Mouse (Mus musculus) heart, embryonic 13.5 days (tissue): ENCODE data around the gene Zswim3. TPM values are rescaled to one million over a fixed set of nuclear protein-coding genes. Genes with fewer than 3 reads are reported as not detected.
A peak's percentile ranks its signal among the peaks of the same experiment; 100 is the strongest.
"Not testable (repeated sequence)": the region's sequence is repeated elsewhere in the genome, so short reads cannot be mapped to it uniquely, and the experiment has no call there.

ENCODE experiments used
- ATAC-seq: fragments of 200-750 bp; cut with Nextera tagmentation; 2 replicates; pipeline ENCODE4 v1.8.0; 2017; ENCODE audit warnings: moderate TSS enrichment; ENCODE audit not compliant: insufficient number of reproducible peaks, low FRiP score, low TSS enrichment; ENCODE audit errors: extremely low read depth
- H3K27ac ChIP-seq: fragments of 300-500 bp; sonication (generic); replicated peaks from 2 replicates; pipeline ENCODE4 v1.5.1; 2015; ENCODE audit warnings: moderate library complexity, mild to moderate bottlenecking, inconsistent platforms
- H3K27me3 ChIP-seq: fragments of 300-500 bp; sonication (generic); replicated peaks from 2 replicates; pipeline ENCODE4 v1.6.1; 2015; ENCODE audit warnings: mild to moderate bottlenecking, inconsistent platforms
- H3K36me3 ChIP-seq: fragments of 300-500 bp; sonication (generic); 2 replicates; pipeline ENCODE4 v1.6.1; 2015; ENCODE audit warnings: mild to moderate bottlenecking, inconsistent platforms
- H3K4me1 ChIP-seq: fragments of 300-500 bp; sonication (generic); 2 replicates; pipeline ENCODE4 v1.6.1; 2015; ENCODE audit warnings: inconsistent platforms
- H3K4me2 ChIP-seq: fragments of 300-500 bp; sonication (generic); 2 replicates; pipeline ENCODE4 v1.6.1; 2015; ENCODE audit warnings: inconsistent platforms, mild to moderate bottlenecking, moderate library complexity
- H3K4me3 ChIP-seq: fragments of 300-500 bp; sonication (generic); 2 replicates; pipeline ENCODE4 v1.5.1; 2015; ENCODE audit warnings: moderate library complexity, mild to moderate bottlenecking, inconsistent platforms
- H3K9ac ChIP-seq: fragments of 300-500 bp; sonication (generic); 2 replicates; pipeline ENCODE4 v1.6.1; 2015; ENCODE audit warnings: inconsistent platforms, mild to moderate bottlenecking, moderate library complexity
- H3K9me3 ChIP-seq: fragments of 300-500 bp; sonication (generic); 2 replicates; pipeline ENCODE4 v1.6.1; 2016; ENCODE audit warnings: inconsistent platforms
- WGBS: fragments of 180-500 bp; shearing (Covaris S2); methylation state at CpG from one replicate; pipeline ENCODE4 v1.1.7; 2015; ENCODE audit warnings: mixed read lengths; 5-methylcytosine and 5-hydroxymethylcytosine counted together
- polyA plus RNA-seq: library from polyadenylated mRNA; unstranded; fragments of >200 nt; fragmentation: Nextera tagmentation; extraction: Ambion mirVana; gene quantifications from 2 replicates; pipeline ENCODE4 v1.2.1, GENCODE M21; 2015

The Zswim3 gene
- polyA plus RNA-seq, 1 experiment from 2014 or later: 5.0 TPM

DNA sequence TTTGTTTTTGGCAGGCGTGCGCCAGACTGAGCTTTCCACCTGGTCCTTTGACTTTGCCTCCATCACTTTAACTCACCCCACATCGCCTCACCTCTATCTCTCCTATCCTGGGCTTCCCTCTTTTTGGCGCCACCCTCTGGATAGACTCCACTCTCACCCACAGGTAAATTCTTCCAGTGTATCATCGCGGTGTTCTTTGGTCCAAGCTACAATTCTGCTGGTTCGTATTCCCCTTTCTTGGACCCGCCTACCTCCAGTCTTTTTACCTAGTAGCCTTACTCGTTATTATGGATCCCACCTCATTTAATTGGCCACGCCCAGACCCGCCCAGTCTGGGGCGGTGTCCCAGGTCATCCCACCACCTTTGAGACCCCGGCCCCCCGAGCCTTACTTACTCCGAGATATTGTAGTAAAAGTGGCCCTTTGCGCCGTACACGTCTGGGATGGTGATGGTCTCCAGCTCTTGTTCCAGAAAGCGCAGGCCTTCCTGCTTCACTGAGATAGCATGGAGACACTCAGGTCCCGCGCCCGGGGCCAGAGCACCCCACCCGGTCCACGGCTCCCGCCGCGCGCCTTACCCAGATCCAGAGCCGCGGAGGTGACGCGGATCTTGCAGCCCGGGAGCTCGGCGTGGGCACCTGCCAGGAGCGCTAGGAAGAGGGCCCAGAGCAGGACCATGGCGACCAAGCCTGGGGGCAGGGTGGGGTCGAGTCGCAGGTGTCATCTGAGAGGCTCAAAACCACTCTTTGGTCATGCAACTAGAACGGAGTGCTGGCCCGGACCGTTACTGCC is 51.6 kb downstream of the Zswim3 start:
- peak overlapping the region; percentile 81 for H3K9ac ChIP-seq
- ATAC-seq: no peak
- H3K4me2 ChIP-seq: peak overlapping the region; percentile 97
- H3K36me3 ChIP-seq: no peaks in the 10 kb centered on the region
- no peaks in the 10 kb centered on the region for H3K9me3 ChIP-seq
- H3K4me1 ChIP-seq: peaks cover 27% of the 10 kb centered on the region
- 2% methylated on average over 42 of the region's 42 CpGs for WGBS
- H3K27me3 ChIP-seq: peaks cover 85% of the 10 kb centered on the region
- H3K4me3 ChIP-seq: peak overlapping the region; percentile 64
- no peak overlapping the region for H3K27ac ChIP-seq

DNA sequence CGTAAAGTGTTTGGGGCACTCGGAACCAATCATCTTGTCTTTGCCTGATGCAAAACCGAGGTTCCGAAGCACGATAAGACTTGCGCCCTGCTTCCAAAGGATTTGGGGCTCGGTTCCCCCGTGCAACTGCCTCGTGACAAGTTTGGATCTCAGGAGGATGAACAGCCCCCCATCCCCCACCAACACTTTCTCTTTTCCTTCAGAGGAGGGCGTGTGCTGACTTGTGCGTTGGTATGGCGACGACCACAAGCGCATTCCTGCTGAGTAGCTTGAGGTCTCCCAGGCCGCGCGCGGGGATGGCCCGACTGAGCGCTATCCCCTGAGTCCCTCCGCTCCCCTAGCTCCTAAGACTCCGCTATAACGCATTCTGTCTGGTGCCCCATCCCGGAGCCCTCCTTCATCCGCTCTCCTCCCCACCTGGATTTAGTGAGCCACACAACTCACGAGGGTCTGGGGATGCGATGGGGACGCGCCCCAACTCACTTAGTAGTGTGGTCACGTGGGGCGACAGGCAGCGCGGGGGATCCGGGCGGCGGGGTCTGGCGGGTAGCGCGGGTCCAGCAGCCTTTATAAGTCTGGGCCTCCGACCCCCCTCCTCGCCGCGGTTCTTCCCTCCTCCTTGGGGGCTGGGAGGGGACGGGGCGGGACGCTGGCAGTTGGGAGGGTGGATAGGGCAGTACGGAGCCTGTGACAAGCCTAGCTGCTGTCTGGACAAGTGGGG is 52.4 kb downstream of the Zswim3 start, which contains the start of gene Pltp:
TSS of gene Pltp (minus strand) at position 611 of the 721 bp plus-strand sequence.
- peaks cover 35% of the 10 kb centered on the region for H3K4me1 ChIP-seq
- H3K36me3 ChIP-seq: no peaks in the 10 kb centered on the region
- no peak within 1 kb of the TSS for H3K27ac ChIP-seq
- H3K9me3 ChIP-seq: no peaks in the 10 kb centered on the region
- H3K27me3 ChIP-seq: peaks cover 78% of the 10 kb centered on the region
- peak within 1 kb of the TSS; percentile 81 for H3K9ac ChIP-seq
- under 1% methylated on average over 47 of the region's 47 CpGs for WGBS
- peak within 1 kb of the TSS; percentile 64 for H3K4me3 ChIP-seq
- H3K4me2 ChIP-seq: peak within 1 kb of the TSS; percentile 97
- ATAC-seq: no peak

DNA sequence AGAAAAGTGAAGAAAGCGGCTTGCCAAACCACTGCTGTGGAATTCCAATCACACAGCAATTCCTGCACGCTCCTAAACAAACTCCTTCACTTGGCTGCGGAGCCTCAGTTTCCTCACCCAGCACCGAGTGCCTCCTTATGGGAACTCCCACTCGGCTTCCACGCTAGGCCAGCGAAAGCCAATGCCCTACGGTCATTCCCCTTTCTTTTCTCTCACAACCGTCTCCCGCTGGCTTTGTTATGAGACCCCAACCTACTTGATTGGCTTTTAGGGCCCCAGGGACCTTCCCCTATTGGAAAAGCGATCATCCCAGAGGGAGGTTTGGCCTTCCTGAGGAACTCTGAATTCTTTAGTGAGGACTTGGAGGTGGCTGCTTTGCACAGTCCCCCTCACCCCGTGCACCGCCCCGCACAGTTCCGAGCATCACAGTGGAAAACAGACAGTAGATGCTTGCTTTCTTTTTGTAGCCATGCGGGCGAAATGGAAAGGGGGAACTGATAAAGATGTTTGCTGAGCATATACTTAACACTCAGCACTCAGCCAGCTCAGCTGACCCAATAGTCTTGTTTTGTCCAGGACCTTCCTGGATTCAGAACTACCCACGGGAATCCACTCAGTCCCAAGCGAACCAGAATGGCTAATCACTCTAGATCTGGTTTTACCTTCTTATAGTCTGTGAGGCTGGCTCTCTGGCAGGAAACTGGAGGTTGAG is 53.1 kb downstream of the Zswim3 start:
- peak overlapping the region; percentile 64 for H3K4me3 ChIP-seq
- H3K27me3 ChIP-seq: peaks cover 70% of the 10 kb centered on the region
- H3K36me3 ChIP-seq: no peaks in the 10 kb centered on the region
- H3K4me1 ChIP-seq: peaks cover 42% of the 10 kb centered on the region
- H3K27ac ChIP-seq: no peak overlapping the region
- no peak for ATAC-seq
- WGBS: 6% methylated on average over 19 of the region's 19 CpGs
- H3K9me3 ChIP-seq: no peaks in the 10 kb centered on the region
- peak overlapping the region; percentile 97 for H3K4me2 ChIP-seq
- peak overlapping the region; percentile 81 for H3K9ac ChIP-seq

DNA sequence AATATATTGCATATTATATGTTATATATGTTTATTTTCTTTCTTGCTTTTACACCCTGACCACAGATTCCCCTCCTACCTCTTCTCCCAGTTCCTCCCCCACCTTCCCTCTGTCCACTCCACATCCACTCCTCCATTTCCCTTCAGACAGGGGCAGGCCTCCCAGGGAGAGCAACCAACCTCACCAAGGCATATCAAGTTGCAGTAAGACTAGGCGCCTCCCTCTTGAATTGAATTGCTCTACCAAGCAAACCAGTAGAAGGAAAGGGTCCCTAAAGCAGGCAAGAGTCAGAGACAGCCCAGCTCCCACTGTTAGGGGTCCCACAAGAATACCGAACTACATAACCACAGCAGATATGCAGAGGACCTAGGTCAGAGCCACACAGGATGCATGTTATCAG is 54.3 kb downstream of the Zswim3 start:
- Histone ChIP-seq H3K36me3 (no peaks in the 10 kb centered on the region), H3K4me1 (peaks cover 42% of the 10 kb centered on the region), H3K9me3 (no peaks in the 10 kb centered on the region), H3K27ac (no peak overlapping the region), H3K4me3 (no peak overlapping the region), H3K4me2 (no peak overlapping the region), H3K27me3 (peaks cover 60% of the 10 kb centered on the region), H3K9ac (no peak overlapping the region)
- 51% methylated on average over 2 of the region's 2 CpGs for WGBS
- no peak for ATAC-seq

DNA sequence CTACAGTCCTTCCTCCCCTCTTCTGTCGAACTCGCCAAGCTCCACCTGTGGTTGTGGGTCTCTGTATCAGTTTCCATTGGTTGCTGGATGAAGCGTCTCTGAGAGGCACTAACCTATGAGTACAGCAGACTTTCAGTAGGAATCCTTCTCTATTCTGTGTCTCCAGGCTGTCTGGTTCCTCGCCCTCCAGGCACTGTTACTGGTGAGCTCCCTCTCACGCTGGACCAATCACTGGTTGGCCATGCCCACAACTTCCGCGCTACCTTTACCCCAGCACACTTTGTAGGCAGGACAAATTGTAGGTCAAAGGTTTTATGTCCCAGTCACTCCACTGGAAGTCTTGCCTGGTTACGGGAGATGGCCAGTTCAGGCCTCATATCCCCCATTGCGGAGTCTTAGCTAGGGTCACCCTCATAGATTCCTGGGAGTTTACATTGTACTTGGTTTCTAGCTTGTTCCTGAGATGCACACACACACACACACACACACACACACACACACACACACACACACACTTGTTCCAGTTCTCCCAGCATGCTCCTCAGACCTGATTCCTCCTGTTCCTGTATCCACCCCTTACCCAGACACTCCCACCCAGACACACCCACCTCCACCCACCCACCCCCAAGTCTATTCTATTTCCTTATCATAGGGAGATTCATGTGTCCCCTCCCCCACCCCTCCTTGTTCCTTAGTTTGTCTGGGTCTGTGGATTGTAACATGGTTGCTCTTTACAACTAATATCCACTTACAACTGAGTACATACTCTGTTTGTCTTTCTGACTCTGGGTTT is 54.9 kb downstream of the Zswim3 start:
- Histone ChIP-seq H3K27me3 (peaks cover 53% of the 10 kb centered on the region), H3K4me3 (no peak overlapping the region)
- no peak for ATAC-seq

DNA sequence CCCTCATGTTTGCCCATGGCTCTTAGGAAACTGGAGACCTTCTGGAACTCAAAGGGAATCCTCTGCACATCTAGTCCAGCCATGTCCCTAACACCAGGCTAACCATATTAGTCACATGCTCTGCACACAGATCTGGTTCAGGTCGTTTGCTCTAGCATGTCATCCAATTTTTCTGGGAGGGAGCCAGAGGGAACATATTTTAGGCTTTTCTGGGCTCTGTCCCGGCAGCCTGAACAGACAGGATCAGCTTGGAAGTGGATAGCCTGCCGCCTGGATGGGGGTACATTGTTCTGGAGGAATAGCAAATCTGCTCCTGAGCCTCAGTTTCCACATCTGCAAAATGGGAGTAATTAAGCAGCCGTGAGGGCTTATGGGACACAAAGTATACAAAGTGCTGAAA is 56.2 kb downstream of the Zswim3 start:
- no peak overlapping the region for H3K9ac ChIP-seq
- H3K27ac ChIP-seq: no peak overlapping the region
- H3K4me3 ChIP-seq: no peak overlapping the region
- WGBS: 64% methylated on average over 4 of the region's 4 CpGs
- no peaks in the 10 kb centered on the region for H3K36me3 ChIP-seq
- H3K4me1 ChIP-seq: peaks cover 47% of the 10 kb centered on the region
- H3K4me2 ChIP-seq: no peak overlapping the region
- ATAC-seq: no peak
- peaks cover 40% of the 10 kb centered on the region for H3K27me3 ChIP-seq
- H3K9me3 ChIP-seq: no peaks in the 10 kb centered on the region

More for the DNA sequence above, 54.9 kb downstream of the Zswim3 start:
- H3K4me1 ChIP-seq: peaks cover 47% of the 10 kb centered on the region
- no peaks in the 10 kb centered on the region for H3K9me3 ChIP-seq
- H3K27ac ChIP-seq: no peak overlapping the region
- no peaks in the 10 kb centered on the region for H3K36me3 ChIP-seq
- no peak overlapping the region for H3K4me2 ChIP-seq
- 63% methylated on average over 9 of the region's 9 CpGs for WGBS
- no peak overlapping the region for H3K9ac ChIP-seq

DNA sequence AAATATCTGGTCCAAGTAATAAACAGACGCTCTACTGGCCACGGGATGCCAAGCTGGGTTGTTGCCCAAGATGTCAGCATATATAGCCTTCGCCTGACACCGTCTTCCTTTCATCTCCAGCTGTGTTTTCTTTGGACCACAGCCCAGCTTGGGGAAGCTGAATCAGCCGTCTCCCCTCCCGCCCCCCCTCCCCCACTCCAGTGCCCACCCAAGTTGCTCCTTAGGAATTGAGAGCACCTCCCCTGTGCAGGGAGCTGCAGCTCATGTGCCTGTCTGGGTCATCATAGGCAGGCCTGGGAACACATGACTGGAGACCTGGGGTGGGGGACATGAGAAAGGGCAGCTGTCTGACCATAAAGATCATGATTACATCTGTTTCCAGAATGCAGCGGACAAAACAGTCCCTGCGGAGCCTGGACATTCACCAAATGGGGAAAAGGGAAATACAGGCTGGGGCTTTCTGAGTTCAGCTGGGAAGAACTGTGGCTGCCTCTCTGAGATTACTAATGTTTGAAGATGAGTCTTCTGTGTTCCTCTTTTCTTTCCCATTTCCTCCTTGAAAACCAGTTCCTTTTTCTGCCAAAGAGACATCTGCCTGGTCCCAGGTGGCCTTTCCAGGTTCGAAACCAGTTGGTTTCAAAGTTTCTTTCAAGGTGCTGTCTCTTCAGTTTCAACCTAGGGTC is 57.4 kb downstream of the Zswim3 start:
- Histone ChIP-seq H3K27ac (peak overlapping the region; percentile 65), H3K27me3 (peaks cover 28% of the 10 kb centered on the region), H3K4me1 (peaks cover 47% of the 10 kb centered on the region), H3K4me3 (no peak overlapping the region), H3K9me3 (no peaks in the 10 kb centered on the region), H3K9ac (no peak overlapping the region), H3K4me2 (peak overlapping the region; percentile 1; the same call in 1 of the 2 replicates), H3K36me3 (no peaks in the 10 kb centered on the region)
- ATAC-seq: no peak
- 39% methylated on average over 9 of the region's 9 CpGs for WGBS

DNA sequence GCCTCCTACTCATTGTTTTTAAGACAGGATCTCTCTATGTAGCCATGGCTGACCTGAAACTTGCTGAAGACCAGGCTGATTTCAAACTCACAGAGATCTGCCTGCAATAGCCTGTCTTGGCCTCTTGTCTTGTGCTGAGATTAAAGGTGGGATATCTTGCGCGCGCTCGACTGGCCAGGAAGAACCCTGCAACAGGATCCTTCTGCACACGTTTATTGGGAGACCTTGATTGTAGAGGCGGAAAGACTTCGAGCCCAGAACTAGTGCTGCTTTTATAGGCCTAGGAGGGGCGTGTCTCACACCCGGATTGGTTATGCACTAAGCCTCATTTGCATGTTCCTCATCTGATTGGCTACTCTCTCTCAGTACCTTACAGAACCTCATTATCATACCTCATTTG is 58.5 kb downstream of the Zswim3 start:
- H3K9me3 ChIP-seq, H3K9ac ChIP-seq, H3K27ac ChIP-seq, H3K4me2 ChIP-seq, ATAC-seq, H3K4me3 ChIP-seq, H3K36me3 ChIP-seq: not testable (repeated sequence)
- 87% methylated on average over 9 of the region's 9 CpGs for WGBS
- peaks cover 17% of the 10 kb centered on the region for H3K27me3 ChIP-seq
- H3K4me1 ChIP-seq: peaks cover 43% of the 10 kb centered on the region

DNA sequence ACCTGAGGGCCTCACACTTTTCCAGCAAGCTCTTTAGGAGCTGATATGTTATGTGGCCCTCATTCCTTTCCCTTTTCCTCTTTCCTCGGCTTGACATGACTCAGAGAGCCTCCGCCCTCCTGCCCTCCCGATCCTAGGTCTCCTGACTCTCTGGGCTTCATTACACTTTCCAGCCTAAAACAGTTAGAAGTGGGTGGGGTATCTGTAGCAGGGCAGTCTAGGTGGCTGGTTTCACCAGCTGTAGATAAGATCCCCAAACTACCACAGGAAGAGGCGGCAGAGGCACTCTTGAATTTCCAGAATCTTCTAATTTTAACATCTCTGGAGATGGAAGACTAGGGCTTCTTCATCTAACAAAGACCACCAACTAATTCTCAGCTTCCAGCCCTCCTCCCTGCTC is 59.7 kb downstream of the Zswim3 start:
- H3K27ac ChIP-seq: no peak overlapping the region

More for the DNA sequence above, 59.7 kb downstream of the Zswim3 start:
- Histone ChIP-seq H3K27me3 (peaks cover 7% of the 10 kb centered on the region; the same call in 1 of the 2 replicates), H3K36me3 (no peaks in the 10 kb centered on the region; the same call in 1 of the 2 replicates), H3K4me2 (no peak overlapping the region), H3K9me3 (0 out of 2 replicates have a peak, but pooled peaks cover 5% of the 10 kb centered on the region), H3K4me1 (peaks cover 43% of the 10 kb centered on the region), H3K9ac (no peak overlapping the region), H3K4me3 (no peak overlapping the region)
- WGBS: 53% methylated on average over 4 of the region's 4 CpGs
- ATAC-seq: no peak
